Mouse (Mus musculus): ENCODE measurements at regions not wholly inside any gene's neighbourhood (a gene's known extent, or its start where the extent isn't known, plus 50 kb on each side); places are given as distances from the start of the nearest gene placed in this dataset.

GRCm38 (mm10) chr13:40480830-40481229 lies 119.6 kb upstream of the Ofcc1 start:
- DNase-seq: no peak

GRCm38 (mm10) chr13:40472683-40473082 lies 111.4 kb upstream of the Ofcc1 start:
- DNase-seq: no peak

- DNase-seq: no peak
Observed at GRCm38 (mm10) chr13:40469162-40469561, 107.9 kb upstream of the Ofcc1 start.

- DNase-seq: no peak
Observed at GRCm38 (mm10) chr13:40453360-40453759, 92.1 kb upstream of the Ofcc1 start.

GRCm38 (mm10) chr13:40429831-40430230 lies 68.6 kb upstream of the Ofcc1 start:
- no peak for DNase-seq

- DNase-seq: no peak
Observed at GRCm38 (mm10) chr13:40423051-40423450, 61.8 kb upstream of the Ofcc1 start.

GRCm38 (mm10) chr13:40417856-40418255 lies 56.6 kb upstream of the Ofcc1 start:
- no peak for DNase-seq

GRCm38 (mm10) chr13:40413074-40413473 lies 51.8 kb upstream of the Ofcc1 start:
- no peak for DNase-seq
